Mouse (Mus musculus) myocyte (in vitro differentiated cells): ENCODE measurements around the gene Nxph1. TPM values are rescaled to one million over a fixed set of nuclear protein-coding genes. Genes with fewer than 3 reads are reported as not detected.

Experiments
- H3K27me3 ChIP-seq: one replicate; pipeline ENCODE4 v1.6.1; 2011; ENCODE audit not compliant: control insufficient read depth, insufficient read depth, insufficient read length
- H3K36me3 ChIP-seq: one replicate; pipeline ENCODE4 v1.6.1; 2011; ENCODE audit not compliant: control insufficient read depth, insufficient read depth
- H3K4me2 ChIP-seq: one replicate; pipeline ENCODE4 v1.6.1; 2011; ENCODE audit warnings: low read depth, control low read depth
- H3K4me3 ChIP-seq: one replicate; pipeline ENCODE4 v1.5.1; 2011; ENCODE audit warnings: mild to moderate bottlenecking, control low read depth, moderate library complexity
- H3K79me2 ChIP-seq: one replicate; pipeline ENCODE4 v1.6.1; 2011; ENCODE audit not compliant: control insufficient read depth, insufficient read depth
- H3ac ChIP-seq: one replicate; pipeline ENCODE4 v1.6.1; 2011; ENCODE audit not compliant: control insufficient read depth, insufficient read length
- CEBPB ChIP-seq: IDR thresholded peaks from 2 replicates; pipeline ENCODE4 v1.6.1; 2011; ENCODE audit warnings: mild to moderate bottlenecking, moderate library complexity; ENCODE audit not compliant: poor library complexity, insufficient read depth, severe bottlenecking
- E2F4 ChIP-seq: IDR thresholded peaks from one replicate; pipeline ENCODE4 v1.6.1; 2011; ENCODE audit warnings: mild to moderate bottlenecking, control low read depth, moderate library complexity; ENCODE audit not compliant: insufficient read depth
- MAX ChIP-seq: IDR thresholded peaks from one replicate; pipeline ENCODE4 v1.6.1; 2011; ENCODE audit warnings: low read depth, mild to moderate bottlenecking, control low read depth
- MYOD1 ChIP-seq, 3 experiments: IDR thresholded peaks; one replicate each; pipeline ENCODE4 v1.6.1; 2011; ENCODE audit warnings: control low read depth in 2 of 3, low read depth in 2 of 3, mild to moderate bottlenecking in 2 of 3, moderate library complexity in 1 of 3; ENCODE audit not compliant: insufficient read length in 2 of 3, control insufficient read depth in 1 of 3
- MYOG ChIP-seq, 3 experiments: IDR thresholded peaks; one replicate each; pipeline ENCODE4 v1.6.1; 2011; ENCODE audit warnings: control low read depth in 2 of 3, low read depth in 2 of 3, mild to moderate bottlenecking in 2 of 3; ENCODE audit not compliant: insufficient read length in 2 of 3, control insufficient read depth in 1 of 3, insufficient read depth in 1 of 3
- POLR2A ChIP-seq: IDR thresholded peaks from one replicate; pipeline ENCODE4 v1.6.1; 2011; ENCODE audit warnings: low read depth, mild to moderate bottlenecking, control low read depth, moderate library complexity; ENCODE audit not compliant: insufficient read length
- POLR2AphosphoS2 ChIP-seq: IDR thresholded peaks from one replicate; pipeline ENCODE4 v1.6.1; 2011; ENCODE audit warnings: low read depth, control low read depth; ENCODE audit not compliant: insufficient read length
- REST ChIP-seq: IDR thresholded peaks from one replicate; pipeline ENCODE4 v1.6.1; 2011; ENCODE audit warnings: mild to moderate bottlenecking, control low read depth, moderate library complexity; ENCODE audit not compliant: insufficient read depth, insufficient read length
- SRF ChIP-seq: IDR thresholded peaks from one replicate; pipeline ENCODE4 v1.6.1; 2011; ENCODE audit warnings: low read depth; ENCODE audit not compliant: control insufficient read depth, insufficient read length
- TCF12 ChIP-seq: IDR thresholded peaks from one replicate; pipeline ENCODE4 v1.6.1; 2011; ENCODE audit warnings: mild to moderate bottlenecking, control low read depth; ENCODE audit not compliant: poor library complexity, insufficient read depth, severe bottlenecking
- TCF3 ChIP-seq: IDR thresholded peaks from one replicate; pipeline ENCODE4 v1.6.1; 2011; ENCODE audit warnings: low read depth, control low read depth; ENCODE audit not compliant: insufficient read length
- USF1 ChIP-seq: IDR thresholded peaks from one replicate; pipeline ENCODE4 v1.6.1; 2011; ENCODE audit warnings: low read depth, mild to moderate bottlenecking, control low read depth, moderate library complexity
- polyA plus RNA-seq: library from polyadenylated mRNA; unstranded; fragments of >200 nt; fragmentation: generic; extraction: Trizol; gene quantifications from one replicate; pipeline ENCODE4 v1.2.1, GENCODE M21; 2012; ENCODE audit warnings: missing spikeins

The Nxph1 gene
- polyA plus RNA-seq: not detected

GRCm38 (mm10) chr6:8948131-8948470, at the start of gene Nxph1:
TSS of gene Nxph1 (plus strand) at chr6:8948431.
- Histone ChIP-seq H3K4me2 (no peak within 1 kb of the TSS), H3K4me3 (no peak within 1 kb of the TSS), H3ac (no peak within 1 kb of the TSS), H3K36me3 (no peaks in the 10 kb centered on the region), H3K27me3 (peaks cover 15% of the 10 kb centered on the region), H3K79me2 (no peaks in the 10 kb centered on the region)
- TF ChIP-seq USF1 (no peak), MYOG (IDR thresholded peaks at IDR 0.05; ENCODE audit: control insufficient read depth in 1 of 3, insufficient read depth in 1 of 3, insufficient read length in 2 of 3, low read depth in 2 of 3) (no peak), TCF12 (no peak), TCF3 (no peak), MYOD1 (IDR thresholded peaks at IDR 0.05; ENCODE audit: control insufficient read depth in 1 of 3, insufficient read length in 2 of 3, low read depth in 2 of 3) (no peak), MAX (no peak), POLR2AphosphoS2 (no peak), REST (no peak), POLR2A (no peak), CEBPB (no peak), E2F4 (no peak), SRF (no peak)

GRCm38 (mm10) chr6:8900021-8900728, 48.1 kb upstream of the Nxph1 start:
- no peaks in the 10 kb centered on the region for H3K79me2 ChIP-seq
- no peak overlapping the region for H3K4me2 ChIP-seq
- TF ChIP-seq USF1: no peak
- no peak for TF ChIP-seq MYOD1 (IDR thresholded peaks at IDR 0.05; ENCODE audit: control insufficient read depth in 1 of 3, insufficient read length in 2 of 3, low read depth in 2 of 3)
- no peak for TF ChIP-seq MYOG (IDR thresholded peaks at IDR 0.05; ENCODE audit: control insufficient read depth in 1 of 3, insufficient read depth in 1 of 3, insufficient read length in 2 of 3, low read depth in 2 of 3)
- no peak for TF ChIP-seq SRF
- TF ChIP-seq MAX: no peak
- no peak for TF ChIP-seq POLR2A
- TF ChIP-seq CEBPB: no peak
- no peak for TF ChIP-seq REST
- TF ChIP-seq TCF3: no peak
- no peak for TF ChIP-seq POLR2AphosphoS2
- TF ChIP-seq TCF12: no peak
- no peak for TF ChIP-seq E2F4
- H3K27me3 ChIP-seq: peaks cover 4% of the 10 kb centered on the region
- no peak overlapping the region for H3ac ChIP-seq
- no peak overlapping the region for H3K4me3 ChIP-seq
- no peaks in the 10 kb centered on the region for H3K36me3 ChIP-seq

GRCm38 (mm10) chr6:8900729-8901122, 47.5 kb upstream of the Nxph1 start:
- no peaks in the 10 kb centered on the region for H3K36me3 ChIP-seq
- H3K79me2 ChIP-seq: no peaks in the 10 kb centered on the region
- H3K27me3 ChIP-seq: no peaks in the 10 kb centered on the region
- no peak overlapping the region for H3ac ChIP-seq
- H3K4me2 ChIP-seq: no peak overlapping the region
- H3K4me3 ChIP-seq: no peak overlapping the region
- TF ChIP-seq TCF3 (no peak), MYOD1 (IDR thresholded peaks at IDR 0.05; ENCODE audit: control insufficient read depth in 1 of 3, insufficient read length in 2 of 3, low read depth in 2 of 3) (no peak), SRF (no peak), USF1 (no peak), CEBPB (no peak), TCF12 (no peak), MYOG (IDR thresholded peaks at IDR 0.05; ENCODE audit: control insufficient read depth in 1 of 3, insufficient read depth in 1 of 3, insufficient read length in 2 of 3, low read depth in 2 of 3) (no peak), MAX (no peak), REST (no peak), E2F4 (no peak), POLR2AphosphoS2 (no peak), POLR2A (no peak)

- no peaks in the 10 kb centered on the region for H3K79me2 ChIP-seq
- no peaks in the 10 kb centered on the region for H3K36me3 ChIP-seq
- no peak overlapping the region for H3ac ChIP-seq
- no peak for TF ChIP-seq MYOD1 (IDR thresholded peaks at IDR 0.05; ENCODE audit: control insufficient read depth in 1 of 3, insufficient read length in 2 of 3, low read depth in 2 of 3)
- no peak for TF ChIP-seq E2F4
- TF ChIP-seq MYOG (IDR thresholded peaks at IDR 0.05; ENCODE audit: control insufficient read depth in 1 of 3, insufficient read depth in 1 of 3, insufficient read length in 2 of 3, low read depth in 2 of 3): no peak
- no peak for TF ChIP-seq POLR2AphosphoS2
- no peak for TF ChIP-seq REST
- no peak for TF ChIP-seq TCF3
- no peak overlapping the region for H3K4me2 ChIP-seq
- no peak overlapping the region for H3K4me3 ChIP-seq
- H3K27me3 ChIP-seq: no peaks in the 10 kb centered on the region
These were observed 40.3 kb upstream of the Nxph1 start for GRCm38 (mm10) chr6:8907917-8908316.

GRCm38 (mm10) chr6:8913404-8913803, 34.8 kb upstream of the Nxph1 start:
- Histone ChIP-seq H3K4me3 (no peak overlapping the region), H3K79me2 (no peaks in the 10 kb centered on the region), H3ac (no peak overlapping the region), H3K4me2 (no peak overlapping the region), H3K36me3 (no peaks in the 10 kb centered on the region), H3K27me3 (no peaks in the 10 kb centered on the region)
- TF ChIP-seq TCF3 (no peak), E2F4 (no peak), MAX (no peak), POLR2A (no peak), REST (no peak), CEBPB (no peak), SRF (no peak), TCF12 (no peak), MYOG (IDR thresholded peaks at IDR 0.05; ENCODE audit: control insufficient read depth in 1 of 3, insufficient read depth in 1 of 3, insufficient read length in 2 of 3, low read depth in 2 of 3) (no peak), POLR2AphosphoS2 (no peak), MYOD1 (IDR thresholded peaks at IDR 0.05; ENCODE audit: control insufficient read depth in 1 of 3, insufficient read length in 2 of 3, low read depth in 2 of 3) (no peak), USF1 (no peak)
